Comparison of ENCODE assay signal across 14 mouse cellular contexts in the genomic region with DNA sequence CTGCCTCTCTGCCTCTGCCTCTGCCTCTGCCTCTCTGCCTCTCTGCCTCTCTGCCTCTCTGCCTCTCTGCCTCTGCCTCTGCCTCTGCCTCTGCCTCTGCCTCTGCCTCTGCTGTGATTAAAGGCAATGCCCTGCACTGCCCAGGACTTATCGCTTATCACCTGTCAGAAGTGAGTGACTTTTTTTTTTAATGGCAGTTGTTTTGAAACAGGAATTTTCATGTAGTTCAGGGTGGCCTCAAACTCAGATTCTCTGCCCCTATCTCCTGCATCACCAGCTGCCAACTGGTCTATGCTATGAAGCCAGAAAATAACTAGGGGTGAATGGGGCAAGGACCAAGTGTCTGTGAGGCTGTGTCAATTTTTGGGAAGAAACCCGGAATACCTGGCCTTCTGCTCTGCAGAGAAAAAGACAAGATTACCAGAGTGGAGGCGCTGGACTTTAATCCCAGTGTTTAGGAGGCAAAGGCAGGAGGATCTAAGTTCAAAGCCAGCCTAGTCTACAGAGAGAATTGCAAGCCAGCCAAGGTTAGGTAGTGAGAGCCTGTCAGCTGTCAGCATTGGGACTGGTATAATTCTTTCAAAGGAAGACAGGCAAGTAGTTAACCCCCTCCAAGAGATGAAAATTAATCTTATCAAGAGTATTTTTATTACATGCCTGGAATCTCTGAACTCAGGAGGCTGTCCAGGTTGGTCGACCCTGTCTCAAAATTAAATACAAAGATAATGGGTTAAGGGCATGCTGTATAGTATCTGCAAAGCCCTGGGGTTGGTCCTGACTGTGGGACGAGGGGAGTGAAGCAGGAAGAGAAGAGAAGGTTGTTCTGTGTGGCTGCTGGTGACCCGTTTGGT. TPM values are rescaled to one million over a fixed set of nuclear protein-coding genes. Genes with fewer than 3 reads are reported as not detected.
DNase-seq lines count a peak whose midpoint lies in the region; ATAC-seq and TF ChIP-seq lines count a peak whose summit lies in the region.
"Had no signal": no experiment of that assay in that cellular context is flagged by ENCODE, and none has a peak within 500 bp of the region (broad histone marks: within the 10 kb centered on the region; RNA-seq: fewer than 3 reads in every experiment).

No protein-coding gene starts in this region.

- TF ChIP-seq RAD21 in CH12.LX (IDR thresholded peaks at IDR 0.05; ENCODE audit: low read depth, low read length): no peak

- in situ Hi-C loops in CH12.LX (cut with MboI; ENCODE audit: low pct_ligation_motif_present, low pct_unique_long_range_greater_than_20kb, low sequenced_read_pairs): loop anchor here (10.0 kb wide), 1 partner anchor 118 kb away; no protein-coding TSS in a partner anchor

- H3K4me3 ChIP-seq in heart, embryonic 15.5 days: no peak overlapping the region
- H3K4me3 ChIP-seq in CH12.LX (replicated peaks in 1 of 3; ENCODE audit: low read depth in 2 of 3, low read length in 2 of 3, poor library complexity in 1 of 3): no peak overlapping the region
- H3K4me3 ChIP-seq in bone marrow, adult 2 months (replicated peaks; ENCODE audit: control insufficient read depth, low read depth, low read length): peak overlapping the region; percentile 9
- peak overlapping the region; percentile 29 to 33 for H3K4me3 ChIP-seq in liver, embryonic 14.5 days (ENCODE audit: insufficient read depth in 1 of 2, low read depth in 2 of 2, low read length in 2 of 2)
- no peak overlapping the region for H3K4me3 ChIP-seq in left cerebral cortex, adult 2 months
- H3K4me3 ChIP-seq: forebrain, embryonic 13.5 days; hindbrain, embryonic 12.5 days; neural tube, embryonic 15.5 days had no signal

- WGBS in heart, embryonic 15.5 days: 53% methylated on average over 6 of the region's 6 CpGs
- 42% methylated on average over 6 of the region's 6 CpGs for WGBS in bone marrow, adult 2 months
- 36% methylated on average over 6 of the region's 6 CpGs for WGBS in liver, embryonic 14.5 days (ENCODE audit: insufficient replicate concordance)

- H3K27ac ChIP-seq in heart, embryonic 15.5 days: peak overlapping the region; percentile 25; the same call in 1 of the 2 replicates
- H3K27ac ChIP-seq in CH12.LX (ENCODE audit: insufficient read depth, low read depth): no peak overlapping the region
- peak overlapping the region; percentile 22 for H3K27ac ChIP-seq in bone marrow, adult 2 months (ENCODE audit: control insufficient read depth, insufficient read depth, low read depth, low read length, poor library complexity)
- peak overlapping the region; percentile 53 for H3K27ac ChIP-seq in liver, embryonic 14.5 days
- no peak overlapping the region for H3K27ac ChIP-seq in left cerebral cortex, adult 2 months
- H3K27ac ChIP-seq: embryonic facial prominence, embryonic 13.5 days; forebrain, embryonic 13.5 days; hindbrain, embryonic 12.5 days; neural tube, embryonic 15.5 days had no signal

- TF ChIP-seq POLR2A in CH12.LX (IDR thresholded peaks at IDR 0.05; ENCODE audit: low read depth, low read length): no peak
- no peak for TF ChIP-seq POLR2A in bone marrow, adult 2 months (IDR thresholded peaks at IDR 0.05; ENCODE audit: borderline replicate concordance, control insufficient read depth, low read depth, low read length)

- H3K9me3 ChIP-seq in heart, embryonic 15.5 days (replicated peaks): no peaks in the 10 kb centered on the region
- H3K9me3 ChIP-seq in CH12.LX (replicated peaks; ENCODE audit: low read length): peaks cover 21% of the 10 kb centered on the region
- H3K9me3 ChIP-seq in liver, embryonic 14.5 days (ENCODE audit: control insufficient read depth, low read length): no peaks in the 10 kb centered on the region
- H3K9me3 ChIP-seq: embryonic facial prominence, embryonic 13.5 days; forebrain, embryonic 13.5 days; hindbrain, embryonic 12.5 days; neural tube, embryonic 15.5 days had no signal

- dilution Hi-C loops in CH12.LX (cut with MboI; ENCODE audit: extremely low pct_ligation_motif_present, extremely low pct_unique_long_range_greater_than_20kb, low sequenced_read_pairs): no loop called here

- intact Hi-C loops in heart, postnatal 14 days (cut with DNase I): no loop called here
- intact Hi-C loops in left cerebral cortex, adult 2 months (cut with DNase I): loop anchor here (5.0 kb wide), 2 partner anchors 156 to 206 kb away; a partner anchor contains a TSS

- TF ChIP-seq EP300 in CH12.LX (IDR thresholded peaks at IDR 0.05; ENCODE audit: low read length): no peak
- 0 out of 2 replicates have a peak, but pooled peaks have one; percentile 39 for TF ChIP-seq EP300 in liver, embryonic 14.5 days (IDR thresholded peaks at IDR 0.05; ENCODE audit: low read depth)

- ATAC-seq in heart, embryonic 15.5 days (replicated peaks; ENCODE audit: insufficient number of reproducible peaks, insufficient read depth, low FRiP score, low read depth): no peak
- no peak for ATAC-seq in liver, embryonic 14.5 days (ENCODE audit: insufficient read depth)
- ATAC-seq: activated CD4-positive, CD25-positive, alpha-beta regulatory T cell, adult 4 months; forebrain, embryonic 13.5 days had no signal

- no peak for DNase-seq in heart, postnatal 14 days
- DNase-seq in CH12.LX (ENCODE audit: extremely low read depth): no peak
- DNase-seq in liver, embryonic 14.5 days (ENCODE audit: low read depth in 3 of 3, low spot score in 3 of 3): no peak
- no peak for DNase-seq in left cerebral cortex, adult 2 months (ENCODE audit: extremely low spot score in 1 of 2, low spot score in 2 of 2)
- no peak for DNase-seq in frontal cortex, postnatal 25 days (ENCODE audit: low spot score in 2 of 2)
- DNase-seq: kidney, adult 11 months had no signal

- H3K27me3 ChIP-seq in heart, embryonic 15.5 days: peaks cover 43% of the 10 kb centered on the region
- H3K27me3 ChIP-seq in CH12.LX (replicated peaks): peaks cover 47% of the 10 kb centered on the region
- peaks cover 38% of the 10 kb centered on the region for H3K27me3 ChIP-seq in liver, embryonic 14.5 days (ENCODE audit: control insufficient read depth, insufficient read depth, low read length)

- H3K4me1 ChIP-seq in heart, embryonic 15.5 days (replicated peaks): peaks cover 47% of the 10 kb centered on the region
- peaks cover 0 to 40% of the 10 kb centered on the region in 2 experiments; a peak in 3 of 4 replicates for H3K4me1 ChIP-seq in CH12.LX (ENCODE audit: control insufficient read depth in 1 of 2, insufficient read depth in 2 of 2)
- peaks cover 2% of the 10 kb centered on the region; the same call in 1 of the 2 replicates for H3K4me1 ChIP-seq in bone marrow, adult 2 months (ENCODE audit: control insufficient read depth, insufficient read depth, low read length)
- peaks cover 17 to 48% of the 10 kb centered on the region in 2 experiments for H3K4me1 ChIP-seq in liver, embryonic 14.5 days (replicated peaks; ENCODE audit: control insufficient read depth in 2 of 2, insufficient read depth in 2 of 2, low read length in 1 of 2)

- no peak overlapping the region for H3K4me2 ChIP-seq in heart, embryonic 15.5 days
- no peak overlapping the region for H3K4me2 ChIP-seq in CH12.LX (ENCODE audit: insufficient read depth, low read depth, poor library complexity, severe bottlenecking)
- peak overlapping the region; percentile 61 for H3K4me2 ChIP-seq in liver, embryonic 14.5 days (ENCODE audit: low read depth)
- H3K4me2 ChIP-seq: embryonic facial prominence, embryonic 13.5 days; forebrain, embryonic 13.5 days; hindbrain, embryonic 12.5 days; neural tube, embryonic 15.5 days had no signal

- no peaks in the 10 kb centered on the region for H3K36me3 ChIP-seq in heart, embryonic 15.5 days
- peaks cover 15 to 27% of the 10 kb centered on the region in 2 experiments for H3K36me3 ChIP-seq in CH12.LX (replicated peaks in 1 of 2; ENCODE audit: control insufficient read depth in 1 of 2, insufficient read depth in 1 of 2, low read length in 1 of 2)
- no peaks in the 10 kb centered on the region for H3K36me3 ChIP-seq in liver, embryonic 14.5 days (replicated peaks; ENCODE audit: control insufficient read depth, insufficient read depth, low read depth)
- H3K36me3 ChIP-seq: embryonic facial prominence, embryonic 13.5 days; hindbrain, embryonic 12.5 days; neural tube, embryonic 15.5 days had no signal

- H3K79me2 ChIP-seq in CH12.LX (replicated peaks; ENCODE audit: control insufficient read depth, extremely low read depth, insufficient read depth, poor library complexity, severe bottlenecking): no peaks in the 10 kb centered on the region

- TF ChIP-seq CTCF in CH12.LX (conservative IDR thresholded peaks at IDR 0.05 in 1 of 2, IDR thresholded peaks at IDR 0.05 in 1 of 2; ENCODE audit: low read depth in 2 of 2, low read length in 2 of 2): no peak
- TF ChIP-seq CTCF in bone marrow, adult 2 months (IDR thresholded peaks at IDR 0.05; ENCODE audit: control insufficient read depth, insufficient read depth, low read length): no peak
- no peak for TF ChIP-seq CTCF in liver, embryonic 14.5 days (IDR thresholded peaks at IDR 0.05; ENCODE audit: low read depth)
- TF ChIP-seq CTCF in left cerebral cortex, adult 2 months (IDR thresholded peaks at IDR 0.05): no peak

- no peak overlapping the region for H3K9ac ChIP-seq in heart, embryonic 15.5 days
- no peak overlapping the region for H3K9ac ChIP-seq in CH12.LX (ENCODE audit: insufficient read depth, low read depth)
- H3K9ac ChIP-seq in liver, embryonic 14.5 days (replicated peaks): peak overlapping the region; percentile 96
- H3K9ac ChIP-seq: embryonic facial prominence, embryonic 13.5 days; forebrain, embryonic 13.5 days; hindbrain, embryonic 12.5 days; neural tube, embryonic 15.5 days had no signal

RNA-seq across cellular contexts. Expression of a gene that starts 2.2 kb away (rescaled TPM):
- 4.5 and 5.3 TPM in 2 replicates for polyA plus RNA-seq in heart, embryonic 15.5 days (2015; fragmentation: Nextera tagmentation; extraction: Ambion mirVana)
- total RNA-seq in heart, postnatal 14 days (2021): 100 to 1,000 TPM; 172 to 179 TPM
- total RNA-seq in CH12.LX (2012; rRNA removed) (0.46 and 1.3 TPM in 2 replicates), CH12.LX (2014; rRNA removed) (not detected in 2 replicates)
- polyA plus RNA-seq in CH12.LX (2012; ENCODE audit: insufficient read length, low read depth): 0.97 and 6.0 TPM in 2 replicates
- polyA plus RNA-seq in bone marrow, adult 2 months (2011; ENCODE audit: insufficient read depth, insufficient read length, low replicate concordance, missing spikeins): 18.9 and 23.4 TPM in 2 replicates
- 21.4 and 22.0 TPM in 2 replicates for polyA plus RNA-seq in liver, embryonic 14.5 days (2012; rRNA removed)
- 5.7 and 6.6 TPM in 2 replicates for polyA plus RNA-seq in liver, embryonic 14.5 days (2014; fragmentation: Nextera tagmentation; extraction: Ambion mirVana)
- total RNA-seq in left cerebral cortex, adult 2 months (2021): 10 to 100 TPM; 75.1 to 80.4 TPM
- polyA plus RNA-seq: activated CD4-positive, CD25-positive, alpha-beta regulatory T cell, adult 4 months; forebrain, embryonic 13.5 days; hindbrain, embryonic 12.5 days; stomach, embryonic 14.5 days had no signal

RNA-seq across cellular contexts. Expression of a gene that starts 10.5 kb away (rescaled TPM):
- 29.4 and 31.8 TPM in 2 replicates for polyA plus RNA-seq in heart, embryonic 15.5 days (2015; fragmentation: Nextera tagmentation; extraction: Ambion mirVana)
- 10 to 100 TPM; 18.3 to 20.0 TPM for total RNA-seq in heart, postnatal 14 days (2021)
- total RNA-seq in CH12.LX (2012; rRNA removed): 133 and 143 TPM in 2 replicates
- 157 and 162 TPM in 2 replicates for total RNA-seq in CH12.LX (2014; rRNA removed)
- polyA plus RNA-seq in CH12.LX (2012; ENCODE audit: insufficient read length, low read depth): 136 and 140 TPM in 2 replicates
- 38.7 and 94.0 TPM in 2 replicates for polyA plus RNA-seq in bone marrow, adult 2 months (2011; ENCODE audit: insufficient read depth, insufficient read length, low replicate concordance, missing spikeins)
- 6.9 and 13.0 TPM in 2 replicates for polyA plus RNA-seq in liver, embryonic 14.5 days (2012; rRNA removed)
- 16.5 and 17.5 TPM in 2 replicates for polyA plus RNA-seq in liver, embryonic 14.5 days (2014; fragmentation: Nextera tagmentation; extraction: Ambion mirVana)
- 1 to 10 TPM; 2.3 to 3.3 TPM for total RNA-seq in left cerebral cortex, adult 2 months (2021)

RNA-seq across cellular contexts. Expression of a gene that starts 15.7 kb away (rescaled TPM):
- 13.0 and 22.0 TPM in 2 replicates for polyA plus RNA-seq in heart, embryonic 15.5 days (2015; fragmentation: Nextera tagmentation; extraction: Ambion mirVana)
- 10 to 100 TPM; 20.7 to 21.0 TPM for total RNA-seq in heart, postnatal 14 days (2021)
- total RNA-seq in CH12.LX (2012; rRNA removed): 31.4 and 33.5 TPM in 2 replicates
- 24.4 and 25.9 TPM in 2 replicates for total RNA-seq in CH12.LX (2014; rRNA removed)
- 54.9 and 74.5 TPM in 2 replicates for polyA plus RNA-seq in CH12.LX (2012; ENCODE audit: insufficient read length, low read depth)
- polyA plus RNA-seq in bone marrow, adult 2 months (2011; ENCODE audit: insufficient read depth, insufficient read length, low replicate concordance, missing spikeins): 18.6 and 39.0 TPM in 2 replicates
- 4.9 and 6.2 TPM in 2 replicates for polyA plus RNA-seq in liver, embryonic 14.5 days (2012; rRNA removed)
- 2.3 and 3.8 TPM in 2 replicates for polyA plus RNA-seq in liver, embryonic 14.5 days (2014; fragmentation: Nextera tagmentation; extraction: Ambion mirVana)
- total RNA-seq in left cerebral cortex, adult 2 months (2021): 1 to 10 TPM; 7.6 to 9.4 TPM

Comparison
In these comparisons a context has a peak if more than half of its experiments do, and no peak if none do; other contexts are left out.
1. H3K27ac ChIP-seq: peak in heart, embryonic 15.5 days (single experiment), bone marrow, adult 2 months (single experiment) and liver, embryonic 14.5 days (single experiment); none in CH12.LX (single experiment) and left cerebral cortex, adult 2 months (single experiment).
2. H3K4me3 ChIP-seq: peak in bone marrow, adult 2 months (single experiment) and liver, embryonic 14.5 days (2 of 2); none in heart, embryonic 15.5 days (single experiment), CH12.LX (0 of 3) and left cerebral cortex, adult 2 months (single experiment).